Mouse (Mus musculus): ENCODE measurements around the gene Alk. TPM values are rescaled to one million over a fixed set of nuclear protein-coding genes. Genes with fewer than 3 reads are reported as not detected.

The Alk gene
- total RNA-seq (2021), result 1 to 10 TPM; 7.4 to 9.1 TPM

- DNase-seq, result peak; percentile 97
- intact Hi-C loops (cut with DNase I), result loop anchor here (2.0 to 10.0 kb wide), 3 partner anchors 176 to 940 kb away; no protein-coding TSS in a partner anchor
Measured at GRCm38 (mm10) chr17:72604610-72604980, at the start of gene Alk. Gene Alk, minus strand, starts transcription at chr17:72604627.

GRCm38 (mm10) chr17:72652801-72653200 lies 48.4 kb upstream of the Alk start:
- intact Hi-C loops (cut with DNase I), result no loop called here
- DNase-seq, result no peak

GRCm38 (mm10) chr17:72648607-72649217 lies 44.3 kb upstream of the Alk start:
- no peak for DNase-seq

GRCm38 (mm10) chr17:72646167-72646566 lies 41.7 kb upstream of the Alk start:
- intact Hi-C loops (cut with DNase I), result no loop called here

More at GRCm38 (mm10) chr17:72648607-72649217, 44.3 kb upstream of the Alk start:
- intact Hi-C loops (cut with DNase I), result no loop called here

GRCm38 (mm10) chr17:72640095-72640494 lies 35.7 kb upstream of the Alk start:
- no peak for DNase-seq
- intact Hi-C loops (cut with DNase I), result no loop called here

More at GRCm38 (mm10) chr17:72646167-72646566, 41.7 kb upstream of the Alk start:
- no peak for DNase-seq

GRCm38 (mm10) chr17:72639400-72639799 lies 35.0 kb upstream of the Alk start:
- intact Hi-C loops (cut with DNase I), result no loop called here
- DNase-seq, result no peak

- intact Hi-C loops (cut with DNase I), result loop anchor here (10.0 kb wide), 2 partner anchors 641 to 941 kb away; no protein-coding TSS in a partner anchor
Measured at GRCm38 (mm10) chr17:72606251-72606650, 1.8 kb upstream of the Alk start.

GRCm38 (mm10) chr17:72603886-72604609 lies 379 bp downstream of the Alk start:
- intact Hi-C loops (cut with DNase I), result loop anchor here (2.0 to 10.0 kb wide), 3 partner anchors 177 to 939 kb away; no protein-coding TSS in a partner anchor
- no peak for DNase-seq

More at GRCm38 (mm10) chr17:72606251-72606650, 1.8 kb upstream of the Alk start:
- peak; percentile 94 for DNase-seq

- DNase-seq, result peak; percentile 63
- intact Hi-C loops (cut with DNase I), result loop anchor here (10.0 kb wide), 2 partner anchors 639 to 939 kb away; no protein-coding TSS in a partner anchor
Measured at GRCm38 (mm10) chr17:72603118-72603885, 1.1 kb downstream of the Alk start.

GRCm38 (mm10) chr17:72600806-72601205 lies 3.6 kb downstream of the Alk start:
- intact Hi-C loops (cut with DNase I), result loop anchor here (10.0 kb wide), 2 partner anchors 636 to 936 kb away; no protein-coding TSS in a partner anchor

GRCm38 (mm10) chr17:72587671-72588070 lies 16.8 kb downstream of the Alk start:
- no peak for DNase-seq
- intact Hi-C loops (cut with DNase I), result no loop called here

More at GRCm38 (mm10) chr17:72600806-72601205, 3.6 kb downstream of the Alk start:
- no peak for DNase-seq

GRCm38 (mm10) chr17:72580142-72580541 lies 24.3 kb downstream of the Alk start:
- intact Hi-C loops (cut with DNase I), result no loop called here
- DNase-seq, result no peak

GRCm38 (mm10) chr17:72579321-72579720 lies 25.1 kb downstream of the Alk start:
- intact Hi-C loops (cut with DNase I), result no loop called here
- DNase-seq, result no peak

GRCm38 (mm10) chr17:72571379-72571778 lies 33.0 kb downstream of the Alk start:
- no peak for DNase-seq
- intact Hi-C loops (cut with DNase I), result no loop called here

GRCm38 (mm10) chr17:72569491-72569890 lies 34.9 kb downstream of the Alk start:
- DNase-seq, result no peak
- intact Hi-C loops (cut with DNase I), result no loop called here

- intact Hi-C loops (cut with DNase I), result no loop called here
- DNase-seq, result no peak
Measured at GRCm38 (mm10) chr17:72563423-72563822, 41.0 kb downstream of the Alk start.

GRCm38 (mm10) chr17:72561471-72561870 lies 43.0 kb downstream of the Alk start:
- DNase-seq, result no peak
- intact Hi-C loops (cut with DNase I), result no loop called here

GRCm38 (mm10) chr17:72560771-72561170 lies 43.7 kb downstream of the Alk start:
- no peak for DNase-seq
- intact Hi-C loops (cut with DNase I), result no loop called here

GRCm38 (mm10) chr17:72557029-72557735 lies 47.2 kb downstream of the Alk start:
- intact Hi-C loops (cut with DNase I), result no loop called here
- DNase-seq, result no peak

GRCm38 (mm10) chr17:72546274-72546673 lies 58.2 kb downstream of the Alk start:
- DNase-seq, result no peak
- intact Hi-C loops (cut with DNase I), result no loop called here

Measured in left cerebral cortex, postnatal 4 days (tissue).